Mouse (Mus musculus): Measurements from ENCODE around the gene Nhsl1. TPM values are rescaled to one million over a fixed set of nuclear protein-coding genes. Genes with fewer than 3 reads are reported as not detected.
"Not testable (repeated sequence)": the region's sequence is repeated elsewhere in the genome, so short reads cannot be mapped to it uniquely, and the experiment has no call there.

Gene Nhsl1
- polyA plus RNA-seq, 1 experiment: 16.7 TPM

DNA sequence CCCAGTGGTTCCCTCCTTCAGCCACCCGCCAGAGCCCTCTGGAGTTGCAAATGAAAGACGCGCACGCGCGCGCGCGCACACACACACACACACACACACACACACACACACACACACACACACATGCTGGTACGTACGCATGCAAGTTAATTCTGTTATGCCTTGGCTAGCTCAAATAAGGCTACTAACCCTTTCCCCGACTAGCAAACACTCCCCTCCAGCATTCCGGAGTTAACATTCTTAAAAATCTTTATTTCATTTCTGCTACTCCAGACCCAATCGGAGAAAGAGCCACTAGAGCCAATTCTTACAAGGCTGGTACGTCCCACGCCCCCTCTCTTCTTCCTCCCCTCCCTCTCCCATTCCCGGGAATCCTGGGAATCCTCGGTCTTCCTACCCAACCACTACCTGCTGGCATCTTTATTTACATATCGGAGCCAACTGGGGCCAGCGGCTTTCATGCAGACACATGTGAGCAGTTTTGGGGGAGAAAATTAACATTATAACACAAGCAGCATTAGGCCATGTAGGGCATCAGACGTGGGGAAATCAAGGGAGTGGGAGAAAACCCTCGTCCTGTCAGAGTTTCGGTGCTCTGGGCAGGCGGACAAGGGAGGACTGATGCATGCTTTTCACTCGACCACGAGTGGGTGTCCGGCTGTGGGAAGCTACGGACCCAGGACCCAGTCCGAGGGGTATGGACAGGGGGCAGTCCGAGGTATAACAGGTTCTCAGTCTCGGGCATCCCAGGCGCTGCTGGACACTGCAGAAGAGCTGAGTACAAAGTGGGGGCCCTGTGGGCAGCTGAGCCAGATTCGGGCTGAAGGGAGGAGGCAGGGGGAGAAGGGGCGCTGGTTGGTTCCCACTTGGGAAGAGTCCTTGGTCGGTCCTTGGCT lies 230.8 kb downstream of the Nhsl1 start:
- Histone ChIP-seq H3K27me3 (ENCODE audit: control insufficient read depth, insufficient read depth, low read length) (no peaks in the 10 kb centered on the region), H3K4me1 (ENCODE audit: control insufficient read depth, insufficient read depth, low read length) (no peaks in the 10 kb centered on the region), H3K4me3 (replicated peaks; ENCODE audit: insufficient read depth, low read depth, low read length) (peak overlapping the region; percentile 33), H3K27ac (ENCODE audit: insufficient read depth, low read length) (no peak overlapping the region)
- WGBS: 6% methylated on average over 35 of the region's 35 CpGs
- no peak for DNase-seq
- TF ChIP-seq POLR2A (IDR thresholded peaks at IDR 0.05; ENCODE audit: borderline replicate concordance, insufficient read depth, low read length) (no peak), CTCF (IDR thresholded peaks at IDR 0.05; ENCODE audit: borderline replicate concordance, insufficient read depth, low read depth, low read length) (no peak)

GRCm38 (mm10) chr10:18559076-18559475 lies 240.3 kb downstream of the Nhsl1 start:
- not testable (repeated sequence) for DNase-seq; H3K4me1 ChIP-seq (ENCODE audit: control insufficient read depth, insufficient read depth, low read length); H3K4me3 ChIP-seq (replicated peaks; ENCODE audit: insufficient read depth, low read depth, low read length); H3K27me3 ChIP-seq (ENCODE audit: control insufficient read depth, insufficient read depth, low read length); H3K27ac ChIP-seq (ENCODE audit: insufficient read depth, low read length)
- 72% methylated on average over 9 of the region's 9 CpGs for WGBS

DNA sequence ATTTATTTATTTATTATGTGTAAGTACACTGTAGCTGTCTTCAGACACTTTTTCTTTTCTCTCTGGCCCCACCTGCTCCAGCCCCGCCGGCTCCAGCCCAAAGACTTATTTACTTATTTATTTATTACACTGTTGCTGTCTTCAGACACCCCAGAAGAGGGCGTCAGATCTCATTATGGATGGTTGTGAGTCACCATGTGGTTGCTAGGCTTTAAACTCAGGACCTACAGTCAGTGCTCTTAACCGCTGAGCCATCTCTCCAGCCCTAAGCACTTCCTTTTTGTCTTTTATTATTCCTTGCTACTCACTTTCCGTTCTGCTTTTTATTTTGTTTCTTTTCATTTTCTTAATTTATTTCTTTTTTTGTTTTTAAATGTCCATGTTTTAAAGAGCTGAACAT lies 242.7 kb downstream of the Nhsl1 start:
- DNase-seq: no peak
- H3K4me3 ChIP-seq (replicated peaks; ENCODE audit: insufficient read depth, low read depth, low read length): no peak overlapping the region
- no peak overlapping the region for H3K27ac ChIP-seq (ENCODE audit: insufficient read depth, low read length)
- TF ChIP-seq CTCF (IDR thresholded peaks at IDR 0.05; ENCODE audit: borderline replicate concordance, insufficient read depth, low read depth, low read length): no peak
- no peak for TF ChIP-seq POLR2A (IDR thresholded peaks at IDR 0.05; ENCODE audit: borderline replicate concordance, insufficient read depth, low read length)
- no peaks in the 10 kb centered on the region for H3K4me1 ChIP-seq (ENCODE audit: control insufficient read depth, insufficient read depth, low read length)
- no peaks in the 10 kb centered on the region for H3K27me3 ChIP-seq (ENCODE audit: control insufficient read depth, insufficient read depth, low read length)
- WGBS: 63% methylated on average over 5 of the region's 5 CpGs

DNA sequence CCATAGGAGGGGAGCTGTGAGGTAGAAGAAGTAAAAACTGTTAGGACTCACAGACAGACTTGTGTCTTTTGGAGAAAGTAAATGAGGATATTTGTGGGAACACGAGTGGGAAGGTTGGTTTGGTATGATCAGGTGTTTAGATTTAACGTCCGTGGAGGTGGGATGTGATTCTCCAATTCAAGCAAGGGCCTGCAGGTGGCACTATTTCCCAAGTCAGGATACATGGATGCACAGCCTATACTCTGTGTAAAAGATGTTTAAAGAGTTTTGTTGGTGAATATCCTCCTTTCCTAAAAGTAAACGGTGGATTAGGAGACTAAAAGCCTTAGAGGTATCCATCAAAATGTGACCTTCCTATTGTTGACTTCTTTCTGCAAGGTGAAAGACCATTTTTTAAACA lies 244.2 kb downstream of the Nhsl1 start:
- Histone ChIP-seq H3K27me3 (ENCODE audit: control insufficient read depth, insufficient read depth, low read length) (no peaks in the 10 kb centered on the region), H3K4me3 (replicated peaks; ENCODE audit: insufficient read depth, low read depth, low read length) (no peak overlapping the region), H3K4me1 (ENCODE audit: control insufficient read depth, insufficient read depth, low read length) (no peaks in the 10 kb centered on the region), H3K27ac (ENCODE audit: insufficient read depth, low read length) (no peak overlapping the region)
- WGBS: 3% methylated on average over 4 of the region's 4 CpGs
- DNase-seq: peak; percentile 40 to 66
- TF ChIP-seq CTCF (IDR thresholded peaks at IDR 0.05; ENCODE audit: borderline replicate concordance, insufficient read depth, low read depth, low read length) (peak; percentile 69), POLR2A (IDR thresholded peaks at IDR 0.05; ENCODE audit: borderline replicate concordance, insufficient read depth, low read length) (no peak)

DNA sequence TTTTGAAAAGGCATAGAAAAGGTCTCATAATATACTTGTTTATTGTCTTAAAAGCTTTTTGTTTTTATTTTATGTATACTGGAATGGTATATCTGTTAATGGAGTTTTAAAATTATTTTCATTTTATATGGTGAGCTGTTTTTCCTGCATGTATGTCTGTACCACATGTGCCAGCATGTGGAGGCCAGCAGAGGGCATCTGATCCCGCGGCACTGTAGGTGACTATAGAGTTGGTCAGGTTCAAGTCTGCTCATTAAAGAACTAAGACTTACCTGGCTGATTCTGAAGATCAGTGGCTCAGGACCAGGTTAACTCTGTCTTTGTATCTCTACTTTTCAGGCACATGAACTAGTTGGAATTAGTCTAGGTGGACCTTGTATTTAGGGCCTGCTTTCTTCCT lies 253.8 kb downstream of the Nhsl1 start:
- WGBS: 54% methylated on average over 2 of the region's 2 CpGs
- DNase-seq: no peak
- Histone ChIP-seq H3K4me3 (replicated peaks; ENCODE audit: insufficient read depth, low read depth, low read length) (no peak overlapping the region), H3K4me1 (ENCODE audit: control insufficient read depth, insufficient read depth, low read length) (no peaks in the 10 kb centered on the region), H3K27me3 (ENCODE audit: control insufficient read depth, insufficient read depth, low read length) (no peaks in the 10 kb centered on the region), H3K27ac (ENCODE audit: insufficient read depth, low read length) (no peak overlapping the region)
- TF ChIP-seq POLR2A (IDR thresholded peaks at IDR 0.05; ENCODE audit: borderline replicate concordance, insufficient read depth, low read length): no peak
- TF ChIP-seq CTCF (IDR thresholded peaks at IDR 0.05; ENCODE audit: borderline replicate concordance, insufficient read depth, low read depth, low read length): peak; percentile 43; the same call in 1 of the 2 replicates

Other genes with a start within 250 kb of the Nhsl1 start
- 0.06 and 0.26 TPM in 2 replicates for gene Ect2l, start 108.1 kb upstream of the Nhsl1 start, polyA plus RNA-seq (2012; rRNA removed)
- 75.3 and 78.7 TPM in 2 replicates for gene Ccdc28a, start 84.0 kb upstream of the Nhsl1 start, polyA plus RNA-seq (2012; rRNA removed)
- gene Hebp2, start 227.1 kb downstream of the Nhsl1 start, polyA plus RNA-seq (2012; rRNA removed): 11.1 and 11.2 TPM in 2 replicates

Measured in cerebellum, adult 2 months (tissue).